In the genomic region with DNA sequence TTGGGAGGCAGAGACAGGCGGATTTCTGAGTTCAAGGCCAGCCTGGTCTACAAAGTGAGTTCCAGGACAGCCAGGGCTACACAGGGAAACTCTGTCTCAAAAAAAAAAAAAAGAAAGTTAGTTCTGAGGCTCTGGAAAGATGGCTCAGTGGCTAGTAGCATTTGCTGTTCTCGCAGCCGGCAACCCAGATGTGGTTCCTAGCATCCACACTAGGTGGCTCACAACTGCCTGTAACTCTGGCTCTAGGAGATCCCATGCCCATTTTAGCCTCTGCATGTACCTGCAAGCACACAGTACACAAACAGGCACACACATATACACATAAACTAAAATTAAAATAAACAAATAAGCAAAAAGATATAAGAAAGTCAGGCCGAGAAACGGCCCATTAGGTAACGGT, we compare ENCODE assay signal across 9 mouse cellular contexts. TPM values are rescaled to one million over a fixed set of nuclear protein-coding genes. Genes with fewer than 3 reads are reported as not detected.
DNase-seq lines count a peak whose midpoint lies in the region; ATAC-seq and TF ChIP-seq lines count a peak whose summit lies in the region.
"Had no signal": no experiment of that assay in that cellular context is flagged by ENCODE, and none has a peak within 500 bp of the region (broad histone marks: within the 10 kb centered on the region; RNA-seq: fewer than 3 reads in every experiment).

No protein-coding gene starts in this region.

- peak; percentile 38 to 59 for DNase-seq in cerebellum, postnatal 10 days
- DNase-seq in cerebellum, adult 9-11 months, result no peak
- peak; percentile 34 for DNase-seq in limb, embryonic 11.5 days (ENCODE audit: low spot score)
- DNase-seq in limb, embryonic 10.5 days (ENCODE audit: low spot score), result no peak
- peak; percentile 35 for DNase-seq in MN1 (ENCODE audit: low spot score)
- DNase-seq in hindbrain, postnatal 0 days (ENCODE audit: low spot score), result peak; percentile 51
- DNase-seq in spleen, postnatal 14 days (ENCODE audit: low spot score in 2 of 2), result no peak
- DNase-seq: liver, embryonic 13.5 days had no signal

- WGBS in limb, embryonic 11.5 days, result 87% methylated on average over 6 of the region's 6 CpGs
- WGBS in limb, embryonic 10.5 days, result 87% methylated on average over 6 of the region's 6 CpGs
- 85% methylated on average over 6 of the region's 6 CpGs for WGBS in hindbrain, postnatal 0 days

- H3K4me2 ChIP-seq in limb, embryonic 11.5 days (ENCODE audit: low read depth, severe bottlenecking), result no peak overlapping the region
- H3K4me2 ChIP-seq in hindbrain, postnatal 0 days (ENCODE audit: low read depth, low read length), result no peak overlapping the region
- H3K4me2 ChIP-seq: liver, embryonic 13.5 days had no signal

- H3K36me3 ChIP-seq in limb, embryonic 11.5 days (ENCODE audit: control insufficient read depth, insufficient read depth, low read length), result peaks cover 6% of the 10 kb centered on the region; the same call in 1 of the 2 replicates
- peaks cover 72% of the 10 kb centered on the region for H3K36me3 ChIP-seq in limb, embryonic 10.5 days
- H3K36me3 ChIP-seq in hindbrain, postnatal 0 days (ENCODE audit: insufficient read depth, low read length), result peaks cover 49% of the 10 kb centered on the region

- no peak overlapping the region for H3K4me3 ChIP-seq in limb, embryonic 11.5 days (ENCODE audit: low read depth, low read length)
- H3K4me3 ChIP-seq in limb, embryonic 10.5 days, result no peak overlapping the region
- no peak overlapping the region for H3K4me3 ChIP-seq in hindbrain, postnatal 0 days (ENCODE audit: low read length)
- H3K4me3 ChIP-seq: liver, embryonic 13.5 days had no signal

- H3K4me1 ChIP-seq in limb, embryonic 11.5 days (ENCODE audit: control insufficient read depth, insufficient read depth, low read length), result no peaks in the 10 kb centered on the region
- no peaks in the 10 kb centered on the region for H3K4me1 ChIP-seq in limb, embryonic 10.5 days
- H3K4me1 ChIP-seq in hindbrain, postnatal 0 days (ENCODE audit: insufficient read depth, low read length), result no peaks in the 10 kb centered on the region
- H3K4me1 ChIP-seq: liver, embryonic 13.5 days had no signal

- peak; percentile 62 for TF ChIP-seq CTCF in hindbrain, postnatal 0 days (IDR thresholded peaks at IDR 0.05; ENCODE audit: low read depth)

- H3K27ac ChIP-seq in limb, embryonic 11.5 days (replicated peaks; ENCODE audit: low read depth, low read length), result no peak overlapping the region
- H3K27ac ChIP-seq in limb, embryonic 10.5 days, result no peak overlapping the region
- H3K27ac ChIP-seq in hindbrain, postnatal 0 days, result no peak overlapping the region
- H3K27ac ChIP-seq: liver, embryonic 13.5 days had no signal

- no peak for ATAC-seq in limb, embryonic 11.5 days (ENCODE audit: insufficient number of reproducible peaks, low FRiP score, low TSS enrichment, low read depth)
- peak; percentile 51; the same call in 1 of the 2 replicates for ATAC-seq in hindbrain, postnatal 0 days
- peak; percentile 72 for ATAC-seq in megakaryocyte progenitor cell, adult 5-6 weeks (replicated peaks; ENCODE audit: poor library complexity)

- no peaks in the 10 kb centered on the region for H3K9me3 ChIP-seq in limb, embryonic 11.5 days (ENCODE audit: control insufficient read depth, low read length)
- no peaks in the 10 kb centered on the region for H3K9me3 ChIP-seq in limb, embryonic 10.5 days (replicated peaks)
- H3K9me3 ChIP-seq in hindbrain, postnatal 0 days (ENCODE audit: low read length), result no peaks in the 10 kb centered on the region
- H3K9me3 ChIP-seq: liver, embryonic 13.5 days had no signal

- H3K9ac ChIP-seq in limb, embryonic 11.5 days (ENCODE audit: low read length), result no peak overlapping the region
- H3K9ac ChIP-seq in hindbrain, postnatal 0 days (replicated peaks; ENCODE audit: low read length), result no peak overlapping the region
- H3K9ac ChIP-seq: liver, embryonic 13.5 days had no signal

- H3K27me3 ChIP-seq in limb, embryonic 11.5 days (ENCODE audit: control insufficient read depth, insufficient read depth, low read length), result no peaks in the 10 kb centered on the region
- H3K27me3 ChIP-seq in limb, embryonic 10.5 days (ENCODE audit: low read depth, poor library complexity, severe bottlenecking), result no peaks in the 10 kb centered on the region
- H3K27me3 ChIP-seq in hindbrain, postnatal 0 days (ENCODE audit: insufficient read depth, low read length), result no peaks in the 10 kb centered on the region
- H3K27me3 ChIP-seq: liver, embryonic 13.5 days had no signal

RNA-seq across cellular contexts. Expression of gene Ttc17, which starts 35.4 kb away (rescaled TPM):
- 13.2 and 13.3 TPM in 2 replicates for polyA plus RNA-seq in limb, embryonic 11.5 days (2014; fragmentation: Nextera tagmentation; extraction: Ambion mirVana)
- 12.6 and 13.4 TPM in 2 replicates for polyA plus RNA-seq in limb, embryonic 10.5 days (2016; fragmentation: Nextera tagmentation; extraction: Ambion mirVana)
- 22.0 and 22.9 TPM in 2 replicates for total RNA-seq in hindbrain, postnatal 0 days (2014; rRNA removed)
- polyA plus RNA-seq in hindbrain, postnatal 0 days (2015; fragmentation: Nextera tagmentation; extraction: Ambion mirVana), result 19.1 and 20.1 TPM in 2 replicates
- 19.7 and 29.7 TPM in 2 replicates for total RNA-seq in megakaryocyte progenitor cell, adult 5-6 weeks (2015)
- total RNA-seq in megakaryocyte progenitor cell, adult 5-6 weeks (2017), result 25.5 and 27.3 TPM in 2 replicates

Comparison
In these comparisons a context has a peak if more than half of its experiments do, and no peak if none do; other contexts are left out.
1. DNase-seq: peak in cerebellum, postnatal 10 days (2 of 2), limb, embryonic 11.5 days (single experiment), MN1 (single experiment) and hindbrain, postnatal 0 days (single experiment); none in cerebellum, adult 9-11 months (single experiment), limb, embryonic 10.5 days (single experiment) and spleen, postnatal 14 days (0 of 2).